Mouse (Mus musculus) MEL-GATA-1-ER (cell line): Measurements from ENCODE around the gene Grasp.

ENCODE experiments used
- DNase-seq: peaks from one replicate; pipeline ENCODE4 v3.0.0-alpha.2; 2012; ENCODE audit warnings: low read depth; ENCODE audit errors: extremely low read depth

Grasp gene

DNA sequence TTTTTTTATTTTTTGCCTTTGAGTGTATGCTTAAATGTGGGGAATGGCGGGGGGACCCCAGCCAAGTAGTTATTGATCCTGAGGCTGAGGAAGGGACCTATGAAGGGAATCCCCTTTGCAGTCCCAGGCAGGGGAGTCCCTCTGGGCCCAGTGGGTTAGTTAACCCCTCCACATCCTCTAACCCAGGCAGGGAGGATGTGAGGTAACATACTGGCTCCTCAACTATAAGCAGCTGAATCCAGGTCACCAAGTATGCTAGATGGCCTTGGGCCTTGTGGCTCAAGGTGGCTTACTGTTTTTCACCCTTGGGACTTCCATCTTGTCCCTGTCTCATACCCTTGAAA is 23.1 kb downstream of the Grasp start:
- no peak for DNase-seq

DNA sequence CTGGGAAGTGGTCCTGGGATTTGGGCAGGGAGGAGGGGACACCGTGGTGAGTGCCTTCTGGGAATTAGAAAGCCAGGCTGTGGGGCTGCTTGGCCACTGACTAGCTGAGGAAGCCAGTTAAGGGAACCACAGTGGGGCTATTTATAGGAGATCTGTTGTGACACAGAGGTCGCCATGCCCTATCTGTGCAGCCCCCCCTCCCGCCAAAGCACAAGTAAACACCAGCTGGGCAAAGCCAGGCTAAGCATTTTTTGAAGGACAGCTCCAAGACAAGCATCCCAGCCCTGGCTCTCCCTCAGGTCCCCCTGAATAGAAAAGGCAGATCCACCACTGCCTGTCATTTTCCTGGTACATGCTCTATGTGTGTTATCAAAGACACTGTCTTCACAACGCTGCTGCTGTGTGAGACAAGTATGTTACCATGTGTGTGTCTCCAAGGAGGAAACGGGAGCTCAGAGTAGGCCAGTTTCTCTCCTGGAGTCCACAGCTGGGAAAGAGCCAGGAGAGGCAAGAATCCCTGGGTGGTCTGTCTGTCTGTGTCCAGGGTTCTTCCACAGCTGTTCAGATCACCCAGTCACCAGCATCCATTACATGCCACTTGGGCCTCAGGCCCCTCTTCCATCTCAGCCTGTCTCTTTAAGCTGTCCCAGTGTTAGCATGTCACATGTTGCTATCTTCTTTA is 24.2 kb downstream of the Grasp start:
- no peak for DNase-seq

DNA sequence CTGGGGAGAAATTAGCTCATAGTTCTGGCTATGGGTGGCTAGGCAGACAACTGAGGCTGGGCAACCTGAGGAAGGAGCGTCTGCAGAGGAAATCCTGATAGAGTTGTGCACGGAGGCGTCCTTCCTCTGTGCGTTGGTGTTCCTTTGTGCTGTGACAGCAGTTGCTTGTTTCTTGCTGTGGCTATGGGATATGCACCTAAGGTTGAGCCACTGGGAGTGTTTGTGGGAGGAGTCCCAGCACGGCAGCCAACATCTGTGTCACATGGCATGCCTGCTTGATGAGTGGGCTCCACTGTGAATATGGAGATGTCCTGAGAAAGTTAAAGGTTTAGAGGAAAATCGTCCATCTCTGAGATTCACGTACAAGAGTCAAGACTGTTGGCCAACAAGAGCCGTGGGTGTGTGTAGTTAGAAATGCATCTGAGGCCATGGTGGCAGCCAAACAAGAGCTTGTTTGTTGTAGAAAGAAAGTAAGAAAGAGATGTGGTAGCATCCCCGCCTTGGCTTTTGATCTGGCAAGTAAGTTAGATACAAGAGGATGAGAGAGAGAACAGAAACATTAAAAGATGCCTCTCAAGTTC is 26.3 kb downstream of the Grasp start:
- no peak for DNase-seq

DNA sequence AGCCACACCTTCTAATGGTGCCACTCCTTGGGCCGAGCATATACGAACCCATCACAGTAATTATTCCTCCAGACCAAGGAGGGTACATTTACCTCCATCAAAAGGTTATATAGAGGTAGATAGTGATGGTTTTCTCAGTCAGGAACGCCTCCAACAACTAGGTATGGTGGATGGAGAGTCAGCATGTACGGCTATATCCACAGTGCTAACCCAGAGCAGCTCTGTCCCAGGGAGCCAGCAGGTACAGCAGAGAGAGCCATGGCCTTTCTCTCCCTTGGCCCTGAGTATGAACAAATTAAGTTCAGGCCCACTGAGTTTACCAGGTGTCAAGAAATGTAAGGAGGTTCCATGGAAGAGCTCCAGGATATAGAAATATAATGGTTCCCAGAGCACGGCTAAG is 27.9 kb downstream of the Grasp start:
- DNase-seq, result no peak

DNA sequence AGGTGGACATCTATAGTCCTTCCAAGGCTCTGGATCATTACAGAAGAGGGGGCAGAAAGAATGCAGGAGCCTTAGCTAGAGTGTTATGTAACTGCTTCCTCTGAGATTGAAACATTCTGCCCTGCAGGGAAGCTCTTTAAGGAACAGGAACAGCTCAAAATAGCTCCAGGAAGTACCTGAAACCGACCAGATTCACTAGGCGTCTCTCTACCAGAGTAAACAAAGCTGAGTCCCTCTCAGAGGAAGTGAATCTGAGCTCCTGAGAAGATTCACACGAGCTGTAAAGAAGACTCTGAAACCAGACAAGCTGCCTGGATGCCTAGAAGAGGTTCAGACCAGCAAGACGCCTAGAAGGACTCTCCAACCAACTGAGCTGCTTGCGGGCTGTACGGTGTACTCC is 28.6 kb downstream of the Grasp start:
- DNase-seq, result no peak

DNA sequence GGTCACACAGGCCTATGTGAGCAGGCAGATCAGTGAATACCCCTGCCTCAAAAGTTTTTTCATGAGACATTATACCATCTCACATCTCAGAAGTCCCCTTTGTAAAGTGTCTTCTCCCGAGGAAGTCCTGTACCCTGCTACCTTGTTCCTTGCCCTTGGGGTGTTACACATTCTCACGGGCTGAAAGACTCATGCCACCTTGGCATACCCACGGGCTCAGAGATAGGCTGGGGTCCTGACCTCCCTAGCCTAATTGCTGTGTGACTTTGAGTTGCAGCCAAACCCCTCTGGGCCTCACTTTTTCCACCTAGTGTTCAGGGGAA is 29.5 kb downstream of the Grasp start:
- no peak for DNase-seq

DNA sequence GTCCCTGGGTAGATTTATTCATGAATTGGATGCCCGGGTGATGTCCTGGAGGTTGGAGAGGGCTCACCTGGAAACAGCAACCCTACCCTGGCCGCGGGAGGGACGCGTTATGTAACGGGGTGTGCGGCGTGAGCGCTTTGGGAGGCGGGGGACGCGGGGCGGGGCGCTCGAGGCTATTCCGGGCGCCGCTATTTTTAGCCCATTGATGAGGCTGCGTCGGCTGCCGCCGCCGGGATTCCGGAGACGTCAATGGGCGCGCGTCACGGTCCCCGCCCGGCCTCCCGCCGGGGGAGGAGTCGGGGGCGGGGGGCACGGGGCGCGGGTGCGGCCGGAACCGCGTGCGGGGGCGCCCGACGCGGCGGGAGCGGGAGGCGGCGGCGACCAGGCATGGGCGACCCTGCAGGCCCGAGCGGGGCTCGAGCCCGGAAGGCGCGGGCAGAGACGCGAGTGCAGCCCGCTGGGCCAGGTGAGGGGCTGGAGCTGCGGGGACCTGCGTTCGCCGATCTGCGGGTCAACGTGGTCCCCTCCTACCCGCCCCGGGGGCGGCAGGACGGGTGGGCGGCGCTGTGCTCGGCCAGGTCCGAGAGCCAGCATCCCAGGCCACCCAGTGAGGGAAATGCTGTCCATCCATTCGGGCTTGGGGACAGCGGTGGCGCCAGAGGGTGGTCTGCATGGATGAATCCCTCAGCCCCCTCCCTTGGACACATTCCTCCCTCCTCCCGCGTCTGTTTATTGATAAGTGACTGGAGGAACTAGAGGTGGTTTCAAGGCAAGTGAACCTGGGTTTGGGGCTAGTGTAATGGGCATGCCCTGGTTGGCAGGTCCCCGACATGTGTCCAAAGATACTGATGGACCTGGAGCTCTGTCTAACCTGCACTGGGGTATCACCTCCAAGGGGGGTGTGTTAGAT is 30.2 kb downstream of the Grasp start, which contains the start of gene Nr4a1:
Nr4a1 (plus strand) TSS at position 384 of the 910 bp plus-strand sequence.
- no peak for DNase-seq

DNA sequence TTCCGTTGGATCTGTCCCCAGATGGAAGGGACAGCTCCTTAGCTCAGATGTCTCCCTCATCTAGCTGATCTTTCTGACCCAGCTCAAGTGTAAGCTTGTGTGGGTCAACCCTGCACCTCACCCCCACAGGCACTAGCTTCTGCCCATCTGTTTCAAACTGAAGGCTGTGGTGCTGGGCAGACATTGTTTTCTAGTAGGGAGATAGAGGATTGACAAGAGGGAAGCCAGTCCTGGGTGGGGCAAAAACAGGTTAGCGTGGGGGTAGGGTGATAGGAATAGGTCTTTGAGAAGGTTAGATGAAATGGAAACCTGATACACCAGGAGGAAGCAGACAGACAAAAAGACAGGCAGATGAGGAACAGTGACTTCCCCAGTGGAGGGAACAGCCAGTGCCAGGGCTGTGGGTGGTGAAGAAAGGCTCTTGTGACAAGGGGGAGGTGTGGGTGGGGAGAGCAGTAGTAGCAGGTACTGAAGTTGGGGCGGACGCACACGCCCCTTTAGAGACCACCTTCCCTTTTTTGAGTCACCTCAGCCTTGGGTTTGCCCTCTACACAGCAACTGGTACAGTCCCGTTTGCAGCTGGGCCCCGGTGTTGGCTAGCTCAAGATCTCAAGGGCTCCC is 32.0 kb downstream of the Grasp start:
- DNase-seq, result no peak

DNA sequence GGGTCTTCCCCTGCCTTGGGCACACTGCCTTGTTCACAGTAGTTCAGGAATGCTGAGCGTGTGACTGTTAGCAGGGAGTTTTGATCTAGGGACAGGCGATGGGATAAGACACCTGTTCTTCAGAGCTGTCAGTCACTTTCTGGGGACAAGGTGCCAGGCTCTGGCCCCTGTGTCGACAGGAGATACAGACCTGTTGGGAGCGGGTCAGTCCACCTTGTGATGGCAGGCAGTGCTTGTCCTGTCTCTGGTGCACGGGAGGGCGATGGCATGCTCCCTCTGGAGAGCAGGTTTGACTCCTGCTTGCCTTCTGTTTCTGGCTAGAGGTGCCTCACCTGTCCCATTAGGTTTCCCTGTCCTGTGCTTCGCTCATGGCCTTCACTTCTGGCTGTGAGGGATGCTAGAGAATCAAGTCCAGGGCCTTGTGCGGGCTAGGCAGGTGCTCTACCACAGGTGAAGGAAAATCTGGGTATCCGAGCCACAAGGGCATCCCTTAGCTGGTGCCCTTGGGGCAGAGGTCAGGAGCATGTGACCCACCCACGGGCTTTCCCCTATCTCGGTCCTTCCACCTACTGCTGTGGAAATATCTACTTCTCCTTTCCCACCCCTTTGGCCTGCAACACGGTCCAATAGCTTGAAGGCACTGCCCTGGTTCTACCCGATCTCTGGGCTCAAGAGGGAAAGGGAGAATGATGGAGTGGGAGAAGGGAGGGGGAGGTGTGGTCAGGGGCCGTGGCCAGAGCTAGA is 32.6 kb downstream of the Grasp start:
- DNase-seq, result no peak

DNA sequence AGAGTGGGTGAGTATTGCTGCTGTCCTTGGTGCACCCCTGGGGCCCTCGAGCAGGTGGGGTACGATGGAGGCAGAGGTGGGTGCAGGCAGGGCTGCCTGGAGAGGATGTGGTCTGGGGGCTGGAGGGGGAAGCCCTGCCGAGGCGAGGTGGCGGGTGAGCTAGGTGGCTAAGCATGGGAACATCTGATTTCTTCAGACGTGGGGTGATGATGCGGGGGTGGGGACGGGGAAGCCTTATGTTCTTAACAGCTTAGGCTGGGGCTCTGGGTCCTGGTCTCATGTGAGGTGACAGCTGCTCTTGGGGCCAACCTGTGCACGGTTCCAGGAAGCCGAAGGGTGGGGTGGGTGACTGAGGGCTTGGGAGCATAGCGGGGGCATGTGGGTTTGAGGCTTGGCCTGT is 34.4 kb downstream of the Grasp start:
- no peak for DNase-seq

DNA sequence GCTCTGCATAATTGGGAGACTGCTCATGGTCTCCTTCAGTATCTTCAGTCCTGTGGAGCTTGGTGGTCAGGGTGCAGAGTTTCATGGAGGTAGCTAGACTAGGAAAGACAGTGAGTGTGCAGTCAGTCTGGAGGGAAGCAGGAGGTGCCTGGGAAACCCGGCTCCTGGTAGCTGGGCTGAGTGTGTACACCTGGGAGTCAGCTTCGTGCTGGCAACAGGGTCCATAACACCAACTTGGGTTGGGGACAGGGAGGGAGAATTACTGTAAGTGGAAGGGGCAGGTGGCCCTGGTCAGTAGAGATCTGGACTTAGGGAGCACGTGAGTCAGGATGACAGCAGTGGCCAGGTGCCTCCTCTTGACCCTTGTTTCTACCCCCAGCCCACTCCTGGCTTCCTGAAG is 35.9 kb downstream of the Grasp start:
- no peak for DNase-seq

DNA sequence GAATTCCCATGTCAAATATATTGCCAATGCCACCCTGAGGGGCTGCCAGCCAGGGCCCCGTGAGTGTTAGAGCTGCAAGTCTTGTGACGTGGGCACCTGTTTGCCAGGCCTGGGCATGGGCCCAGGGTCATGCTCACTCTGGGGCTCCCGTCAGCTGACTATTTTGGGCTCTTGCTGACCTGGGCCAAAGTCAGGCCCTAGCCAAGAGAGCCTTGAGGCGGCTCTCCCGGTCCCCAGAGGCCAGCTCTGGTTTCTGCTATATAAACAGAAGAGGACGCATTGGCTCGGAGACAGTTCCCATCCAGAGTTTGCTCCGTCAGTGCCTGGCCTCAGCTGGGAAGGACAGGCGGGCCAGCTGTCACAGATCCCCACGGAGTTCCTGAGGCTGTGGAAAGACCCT is 36.4 kb downstream of the Grasp start:
- DNase-seq, result no peak

DNA sequence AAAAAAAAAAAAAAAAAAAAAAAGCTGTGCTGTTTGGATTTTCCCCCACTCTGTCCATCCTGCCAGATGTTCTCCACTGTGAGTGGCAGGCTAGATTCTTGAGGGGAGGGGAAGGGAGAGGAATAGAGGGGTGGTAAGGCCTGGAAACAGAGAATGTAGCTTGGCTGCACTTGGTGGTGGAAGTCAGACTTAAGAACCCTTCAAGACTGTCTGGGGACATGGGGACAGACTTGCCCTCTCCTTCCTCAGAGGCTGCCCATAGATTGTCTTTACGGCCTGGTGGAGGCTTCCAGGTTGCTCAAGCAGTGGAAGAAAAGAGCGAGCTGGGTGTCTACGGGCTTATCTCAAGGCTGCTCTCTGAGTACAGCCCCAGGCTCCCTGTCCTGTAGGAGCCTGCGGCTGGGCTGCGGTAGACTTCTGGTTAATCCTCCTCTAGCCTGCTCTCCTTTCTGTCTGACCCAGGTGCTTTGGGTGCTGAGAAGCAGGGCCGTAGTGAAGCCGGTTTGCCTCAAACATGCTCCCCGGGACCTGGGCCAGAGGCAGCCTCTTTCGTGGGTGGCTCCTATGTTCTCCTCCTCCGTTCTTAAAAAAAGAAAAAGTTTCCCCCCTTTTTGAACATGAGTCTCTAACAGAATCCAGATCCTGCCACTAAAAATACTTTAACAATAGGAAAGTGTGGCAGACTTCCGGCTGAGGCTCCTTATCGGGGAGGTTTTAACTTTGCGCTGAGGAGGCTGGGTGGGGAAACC is 37.1 kb downstream of the Grasp start:
- DNase-seq, result peak; percentile 70

DNA sequence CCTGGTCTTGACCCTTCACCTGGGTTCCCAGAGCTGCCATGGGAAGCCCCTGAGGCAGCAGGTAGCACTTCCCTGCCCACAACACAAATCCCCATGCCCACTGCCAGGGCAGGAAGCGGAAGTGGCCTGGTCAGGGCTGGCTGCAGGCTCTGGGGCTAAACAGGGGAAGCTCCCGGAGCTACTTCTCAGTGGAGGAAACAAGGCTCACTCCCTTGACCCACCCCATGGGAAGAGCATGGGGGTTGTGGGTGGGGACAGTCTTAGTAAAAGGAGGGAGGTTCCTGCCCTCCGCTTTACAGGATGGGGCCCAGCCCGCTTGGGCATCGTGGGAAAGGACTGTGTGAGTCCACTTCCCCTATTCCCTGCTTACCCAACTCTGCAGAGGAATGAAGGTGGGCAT is 38.5 kb downstream of the Grasp start:
- DNase-seq, result no peak

DNA sequence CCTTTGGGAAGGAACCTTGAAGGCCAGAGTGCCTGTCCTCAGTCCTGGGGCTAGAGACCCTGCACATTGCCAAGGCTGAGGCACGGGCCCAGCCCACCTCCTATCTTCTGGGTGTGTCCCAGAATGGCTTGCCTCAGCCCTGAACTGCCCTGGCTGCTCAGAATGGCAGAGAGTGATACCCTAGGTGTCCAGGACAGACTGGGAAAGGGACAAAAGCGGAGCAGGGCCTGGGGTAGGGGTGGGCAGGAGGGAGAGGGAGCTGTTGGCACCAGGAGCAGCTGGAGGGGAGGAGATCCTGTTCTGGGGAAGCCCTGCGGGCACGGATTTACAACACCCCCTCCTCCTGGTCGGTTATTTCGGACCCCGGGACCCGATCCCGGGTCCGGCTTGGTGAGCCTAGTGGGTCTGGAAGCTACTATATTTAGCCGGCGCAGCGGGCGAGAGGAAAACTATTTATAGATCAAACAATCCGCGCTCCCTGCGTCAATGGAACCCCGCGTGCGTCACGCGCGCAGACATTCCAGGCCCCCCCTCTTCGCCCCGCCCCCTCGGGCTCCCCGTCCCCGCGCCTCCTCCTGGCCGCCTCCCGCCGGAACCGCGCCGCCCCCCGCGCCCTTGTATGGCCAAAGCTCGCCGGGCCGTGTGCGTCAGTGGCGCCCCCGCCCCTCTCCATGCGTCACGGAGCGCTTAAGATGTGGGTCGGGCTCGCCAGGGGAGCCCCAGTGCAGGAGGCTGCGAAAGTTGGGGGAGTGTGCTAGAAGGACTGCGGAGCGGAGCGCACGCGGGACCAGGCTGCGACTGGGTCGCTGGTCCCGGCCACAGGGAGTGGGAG is 42.4 kb downstream of the Grasp start:
- no peak for DNase-seq

DNA sequence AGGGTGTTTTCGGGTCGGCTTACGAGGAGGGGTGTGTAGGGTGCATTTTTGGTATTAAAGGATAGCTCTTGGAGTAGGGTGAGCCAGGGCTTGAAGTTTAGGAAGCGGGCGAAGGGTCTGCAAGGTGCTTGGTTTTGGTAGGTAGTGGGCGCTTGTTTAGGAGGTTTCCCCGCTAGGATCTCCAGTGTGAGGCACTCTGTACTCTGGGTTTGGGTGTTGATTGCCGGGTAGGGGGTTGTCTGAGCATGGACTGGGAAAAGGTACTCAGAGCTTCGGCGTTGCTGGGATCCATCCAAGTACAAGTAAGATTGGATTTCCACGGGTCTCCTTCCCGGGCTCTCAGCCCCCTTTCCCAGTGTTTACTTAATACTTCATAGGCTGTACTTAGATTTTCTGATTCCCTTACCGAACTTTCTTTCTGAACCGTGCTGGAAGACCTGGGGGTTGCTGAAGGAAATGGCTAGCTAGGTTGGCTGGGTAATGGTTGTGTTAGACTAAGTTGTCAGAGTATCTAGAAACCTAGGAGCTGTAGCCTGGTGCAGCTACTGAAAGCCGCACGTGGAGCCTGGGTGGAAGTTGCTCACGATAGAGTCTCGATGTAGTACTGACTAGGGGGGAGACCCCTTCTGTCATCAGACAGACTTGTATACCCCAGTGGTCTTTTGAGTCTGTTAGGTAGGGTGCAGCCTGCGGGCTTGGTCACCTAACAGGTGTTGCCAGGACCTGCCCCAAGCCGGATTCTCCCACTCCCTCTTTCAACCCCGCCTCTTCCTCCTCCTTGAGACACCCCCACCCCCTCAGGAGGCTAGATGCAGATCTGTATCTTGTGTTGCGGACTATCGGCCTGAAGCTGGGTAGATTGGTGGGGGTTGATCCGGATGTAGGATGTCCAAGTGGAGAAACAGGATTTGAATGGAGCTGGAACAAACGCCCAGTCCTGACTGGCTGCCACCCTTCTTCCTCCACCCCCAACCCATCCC is 43.4 kb downstream of the Grasp start:
- DNase-seq, result no peak

DNA sequence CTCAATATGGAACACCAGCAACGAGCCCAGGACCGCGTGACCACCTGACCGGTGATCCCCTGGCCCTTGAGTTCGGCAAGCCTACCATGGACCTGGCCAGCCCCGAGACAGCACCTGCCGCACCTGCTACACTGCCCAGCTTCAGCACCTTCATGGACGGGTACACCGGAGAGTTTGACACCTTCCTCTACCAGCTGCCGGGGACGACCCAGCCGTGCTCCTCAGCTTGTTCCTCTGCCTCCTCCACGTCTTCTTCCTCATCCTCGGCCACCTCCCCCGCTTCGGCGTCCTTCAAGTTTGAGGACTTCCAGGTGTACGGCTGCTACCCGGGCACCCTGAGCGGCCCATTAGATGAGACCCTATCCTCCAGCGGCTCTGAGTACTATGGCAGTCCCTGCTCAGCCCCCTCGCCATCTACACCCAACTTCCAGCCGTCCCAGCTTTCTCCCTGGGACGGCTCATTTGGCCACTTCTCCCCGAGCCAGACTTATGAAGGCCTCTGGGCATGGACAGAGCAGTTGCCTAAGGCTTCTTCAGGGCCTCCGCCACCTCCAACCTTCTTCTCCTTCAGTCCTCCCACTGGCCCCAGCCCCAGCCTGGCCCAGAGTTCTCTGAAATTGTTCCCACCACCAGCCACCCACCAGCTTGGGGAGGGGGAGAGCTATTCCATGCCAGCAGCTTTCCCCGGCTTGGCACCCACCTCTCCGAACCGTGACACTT is 46.3 kb downstream of the Grasp start:
- DNase-seq, result no peak

DNA sequence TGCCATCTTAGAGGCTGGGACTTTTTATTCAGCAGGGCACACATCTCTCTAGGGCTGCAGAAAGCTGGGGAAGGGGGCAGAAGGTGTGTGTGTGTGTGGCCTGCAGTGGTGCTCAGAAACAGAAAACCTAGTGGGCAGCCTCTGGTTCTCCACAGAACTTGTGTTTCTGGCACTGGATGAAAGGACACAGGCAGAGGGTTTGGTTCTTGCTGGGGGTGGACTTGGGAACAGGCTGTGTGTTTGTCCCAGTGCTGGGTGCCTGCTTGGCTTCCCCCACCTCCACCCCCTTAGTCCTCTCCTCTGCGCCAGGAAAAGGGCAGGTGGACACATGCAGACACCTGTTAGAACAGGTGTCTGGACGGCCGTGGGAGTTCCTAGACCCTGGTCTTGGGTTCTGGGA is 47.1 kb downstream of the Grasp start:
- DNase-seq, result no peak
